Mouse (Mus musculus) monocyte, adult 2 months (primary cell): ENCODE results near the gene Phactr1.

Experiments
- DNase-seq, 2 experiments: peaks; one replicate each; pipeline ENCODE4 v3.0.0; 2022; ENCODE audit warnings: low spot score in 2 of 2, low read depth in 1 of 2

The Phactr1 gene

GRCm38 (mm10) chr13:42957856-42958255, 277.4 kb downstream of the Phactr1 start:
- no peak for DNase-seq

DNA sequence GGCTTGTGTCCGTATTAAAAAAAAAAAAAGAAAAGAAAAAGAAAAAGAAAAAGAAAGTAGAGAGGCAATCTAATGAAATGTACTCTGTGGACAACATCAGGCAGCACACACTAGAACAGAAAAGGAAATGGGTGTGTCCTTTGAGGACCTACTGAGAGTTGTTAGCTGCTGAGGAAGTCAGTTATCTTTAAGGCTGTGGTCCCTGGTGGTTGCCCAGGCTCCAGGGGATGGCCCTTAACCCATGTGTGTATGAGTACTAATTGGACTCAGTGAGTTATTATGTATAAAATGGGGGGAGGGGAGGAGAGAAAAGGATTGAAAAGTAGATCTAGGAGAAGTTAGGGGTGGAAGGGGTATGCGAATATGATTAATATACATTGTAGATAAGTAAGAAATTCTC, 278.4 kb downstream of the Phactr1 start:
- no peak for DNase-seq

DNA sequence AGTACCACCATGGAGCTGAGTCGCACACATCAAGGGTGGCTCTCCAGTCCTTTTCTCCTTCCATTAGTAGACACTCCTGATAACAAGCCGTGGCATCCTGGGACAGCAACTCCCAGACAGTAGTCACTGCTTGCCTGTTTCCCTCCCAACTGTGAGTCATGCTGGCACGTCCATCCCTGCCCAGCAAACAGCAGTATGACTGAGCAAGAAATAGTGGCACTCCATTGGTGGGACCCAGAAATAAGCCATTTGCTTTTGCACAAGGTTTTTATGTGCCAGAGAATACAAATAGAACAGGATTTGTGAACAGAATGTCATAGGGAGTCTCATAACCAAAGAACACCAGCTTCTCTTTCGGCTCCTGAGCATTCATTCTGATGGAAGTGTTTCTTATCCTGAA, 281.1 kb downstream of the Phactr1 start:
- DNase-seq: no peak

DNA sequence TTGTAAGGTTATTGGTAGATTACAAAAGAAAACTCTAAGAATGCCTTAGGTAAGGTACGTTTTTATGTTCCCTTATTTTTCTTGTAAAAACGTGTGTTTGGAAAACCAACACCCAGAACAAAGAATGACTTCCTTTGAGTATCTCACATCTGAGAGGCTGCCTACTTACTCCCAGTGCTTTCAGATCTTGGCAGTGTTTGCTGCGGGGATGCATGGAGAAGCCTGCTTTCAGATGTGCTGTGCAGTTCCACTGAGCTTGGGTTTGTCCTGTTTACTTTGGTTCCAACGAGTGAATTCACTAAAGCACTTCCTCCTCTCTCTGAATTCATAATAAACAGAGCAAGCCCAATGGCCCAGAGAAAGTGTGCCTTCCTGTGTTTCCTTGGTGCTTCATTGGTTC, 288.1 kb downstream of the Phactr1 start:
- DNase-seq: no peak

DNA sequence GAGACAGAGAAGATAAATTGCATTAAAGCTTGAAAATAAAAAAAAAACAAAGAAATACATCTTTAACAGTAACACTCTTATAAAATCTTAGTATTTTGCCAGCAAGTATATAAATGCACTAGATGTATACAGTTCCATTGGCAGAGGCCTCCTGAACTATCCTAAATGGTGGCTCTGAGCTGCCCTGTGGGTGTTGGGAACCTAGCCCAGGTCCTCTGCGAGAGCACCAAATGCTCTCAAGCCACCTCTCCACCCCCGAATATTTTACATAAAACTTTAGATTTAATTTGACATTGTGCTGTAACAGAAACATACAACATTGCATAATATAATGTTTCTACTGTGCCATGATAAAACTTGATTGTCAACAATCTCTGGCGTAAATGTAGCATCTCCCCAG, 293.1 kb downstream of the Phactr1 start:
- no peak for DNase-seq

GRCm38 (mm10) chr13:42973961-42974360, 293.5 kb downstream of the Phactr1 start:
- DNase-seq: no peak

DNA sequence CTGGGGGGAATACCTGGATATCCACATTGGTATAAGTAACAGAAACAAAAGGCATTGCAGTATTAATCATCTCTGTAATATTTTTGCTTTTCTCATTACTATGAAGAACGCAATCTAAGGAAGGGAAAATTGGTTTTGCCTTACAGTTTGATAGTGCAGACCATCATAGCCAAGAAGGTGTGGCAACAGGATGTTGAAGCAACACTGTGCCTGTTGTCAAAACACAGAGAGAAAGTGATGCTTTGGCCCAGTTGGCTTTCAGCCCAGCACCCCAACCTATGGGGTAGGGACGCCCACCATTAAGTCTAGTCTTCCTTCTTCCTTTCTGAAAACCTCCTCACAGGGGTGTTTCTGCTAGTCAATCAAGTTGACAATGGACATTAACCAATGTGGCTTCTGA, 294.1 kb downstream of the Phactr1 start:
- no peak for DNase-seq

GRCm38 (mm10) chr13:42976144-42976543, 295.7 kb downstream of the Phactr1 start:
- DNase-seq: peak in 1 of 2 experiments; percentile 0

DNA sequence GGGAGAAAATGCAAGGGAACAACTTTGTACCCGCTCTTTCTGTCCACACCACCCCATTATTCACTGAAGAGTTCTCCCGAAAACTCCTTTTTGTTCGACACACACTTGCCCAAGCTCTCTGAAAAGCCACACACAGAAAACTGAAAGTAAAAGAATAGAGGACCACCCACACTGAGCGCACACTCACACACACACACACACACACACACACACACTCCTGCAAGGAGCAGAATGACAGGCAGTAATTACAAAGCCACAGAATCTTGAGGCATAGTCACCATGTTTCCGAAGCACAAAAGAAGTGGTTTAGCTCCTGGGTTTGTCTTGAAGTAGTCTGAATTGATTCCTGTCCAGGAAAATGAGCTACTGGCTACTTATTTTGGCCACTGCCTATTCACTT, 296.5 kb downstream of the Phactr1 start:
- no peak for DNase-seq

- DNase-seq: no peak
These were observed 300.2 kb downstream of the Phactr1 start for GRCm38 (mm10) chr13:42980581-42980980.

DNA sequence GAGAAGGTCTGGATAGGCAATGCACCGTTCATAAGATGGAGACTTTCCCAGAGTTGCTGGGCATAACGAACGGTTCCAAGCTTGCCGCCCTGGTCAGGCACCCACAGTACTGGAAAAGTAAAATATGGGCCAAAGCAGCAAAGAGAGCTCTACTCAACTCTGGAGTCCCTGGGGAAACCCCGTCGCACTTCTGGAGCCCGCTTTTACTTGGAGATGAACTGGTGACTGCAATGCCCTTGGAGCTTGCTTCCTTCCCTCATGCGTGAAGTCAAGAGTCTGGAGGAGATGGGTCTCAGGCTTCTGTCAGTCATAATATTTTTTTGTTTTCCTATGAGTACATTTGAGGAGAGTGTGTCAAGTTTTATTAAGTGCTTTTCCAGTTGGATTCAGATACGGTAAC, 302.2 kb downstream of the Phactr1 start:
- DNase-seq: no peak

DNA sequence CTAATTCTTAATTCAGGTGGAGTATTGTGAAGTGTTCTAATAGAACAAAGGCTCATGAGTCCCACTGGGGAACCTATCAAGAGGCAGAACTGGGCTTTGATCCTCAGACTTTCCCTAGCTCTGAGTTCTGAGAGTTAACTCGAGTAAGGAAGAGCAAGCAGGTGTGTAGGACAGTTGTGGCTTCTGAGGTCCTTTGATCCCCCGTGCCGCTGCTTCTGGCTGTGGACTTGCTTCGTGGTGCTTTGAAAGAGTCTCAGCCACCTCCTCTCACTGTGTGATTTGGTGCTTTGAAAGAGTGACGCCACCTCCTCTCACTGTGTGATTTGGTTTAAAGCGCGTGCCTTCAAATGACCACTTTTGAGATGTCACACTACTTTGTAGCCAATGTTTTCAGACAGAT, 305.4 kb downstream of the Phactr1 start:
- no peak for DNase-seq

GRCm38 (mm10) chr13:42987931-42988579, 307.6 kb downstream of the Phactr1 start:
- DNase-seq: no peak

- no peak for DNase-seq
These were observed 309.1 kb downstream of the Phactr1 start for GRCm38 (mm10) chr13:42989481-42989880.

- DNase-seq: no peak
These were observed 309.6 kb downstream of the Phactr1 start for GRCm38 (mm10) chr13:42990051-42990450.

DNA sequence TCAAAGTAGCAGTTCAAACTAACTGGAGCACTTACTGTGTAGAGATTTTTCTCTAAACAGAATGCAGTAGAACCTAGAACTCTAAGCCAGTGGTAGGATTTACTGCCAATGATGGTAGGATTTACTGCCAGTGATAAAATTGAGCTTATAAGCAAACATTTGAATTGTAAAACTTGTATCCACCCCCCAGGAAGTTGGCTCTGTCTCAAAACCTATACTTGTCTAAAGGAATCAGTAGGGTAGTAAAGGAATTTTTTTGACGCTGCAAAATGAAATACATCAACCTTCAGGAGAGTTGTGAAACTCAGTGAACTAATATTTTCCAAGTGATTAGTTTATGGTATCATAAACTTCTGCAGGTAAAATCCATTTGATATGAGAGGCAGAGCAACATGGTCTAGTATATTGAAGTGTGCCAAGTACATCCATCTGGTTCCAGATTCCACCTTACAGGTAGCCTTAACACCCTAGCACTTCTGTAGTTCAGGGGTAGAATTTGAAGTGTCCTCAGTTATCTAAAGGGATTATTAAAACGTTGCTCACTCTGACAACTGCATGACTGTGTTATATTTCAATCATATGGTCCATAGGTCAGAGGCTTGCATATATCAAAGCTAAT, 310.2 kb downstream of the Phactr1 start:
- no peak for DNase-seq

GRCm38 (mm10) chr13:42991164-42991563, 310.7 kb downstream of the Phactr1 start:
- no peak for DNase-seq

- DNase-seq: no peak
These were observed 311.9 kb downstream of the Phactr1 start for GRCm38 (mm10) chr13:42992306-42992705.

GRCm38 (mm10) chr13:42994276-42994675, 313.9 kb downstream of the Phactr1 start:
- no peak for DNase-seq

DNA sequence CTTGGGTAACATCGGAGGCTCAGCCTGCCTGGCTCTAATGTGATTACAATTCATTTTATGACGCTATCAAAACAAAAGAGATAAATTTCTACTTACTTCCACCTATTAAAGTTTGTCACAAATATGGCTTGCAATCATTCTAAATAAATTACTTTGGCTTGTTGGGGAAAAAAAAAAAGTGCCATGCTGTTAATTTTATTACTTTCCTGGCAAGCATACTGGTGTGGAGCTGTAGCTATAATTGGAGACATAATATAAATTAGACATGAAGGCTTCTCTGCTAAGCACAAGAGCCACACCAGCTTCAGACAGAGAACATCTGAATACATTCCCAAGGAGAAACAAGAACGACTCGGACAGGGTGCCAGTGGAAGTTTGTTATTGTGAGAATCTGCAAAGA, 315.8 kb downstream of the Phactr1 start:
- DNase-seq: no peak

DNA sequence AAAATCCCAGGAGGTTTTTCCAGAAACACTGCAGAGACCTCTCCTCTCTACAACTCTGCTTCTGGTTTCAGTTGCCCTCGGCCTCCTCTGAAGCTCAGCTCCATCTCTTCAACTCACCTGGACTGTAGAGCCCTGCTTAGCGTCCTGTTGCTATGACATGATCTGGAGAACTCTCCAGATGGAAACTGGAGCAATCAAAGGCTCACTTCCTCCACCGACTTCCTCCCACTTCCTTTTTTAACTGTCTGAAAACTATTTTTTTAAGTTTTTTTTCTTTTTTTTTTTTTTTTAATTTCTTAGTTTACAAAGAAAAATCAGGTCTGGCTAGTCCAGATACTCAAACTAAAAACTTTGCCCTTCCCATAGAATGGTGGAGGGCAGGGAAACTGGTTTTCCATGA, 318.9 kb downstream of the Phactr1 start:
- DNase-seq: no peak

DNA sequence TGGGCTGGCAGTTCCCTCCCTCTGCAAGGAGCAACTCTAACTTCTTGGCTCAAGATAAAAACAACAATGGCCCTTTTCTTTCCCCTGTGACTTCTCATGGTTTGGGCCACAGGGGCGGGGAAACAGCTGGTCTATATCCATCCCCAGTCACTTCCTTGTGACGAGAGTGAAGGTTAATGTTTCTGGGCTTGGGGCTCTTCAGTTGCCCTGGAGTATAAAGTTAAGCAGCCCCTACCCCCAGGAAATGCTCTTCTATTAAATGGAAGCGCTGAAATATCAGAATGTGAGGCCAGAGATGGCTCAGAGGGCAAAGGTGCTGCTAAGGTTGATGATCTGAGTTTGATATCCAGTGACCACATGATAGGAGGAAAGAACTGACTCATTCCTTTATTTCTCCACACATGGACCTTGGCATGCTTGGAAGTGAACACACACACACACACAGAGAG, 324.7 kb downstream of the Phactr1 start:
- no peak for DNase-seq

DNA sequence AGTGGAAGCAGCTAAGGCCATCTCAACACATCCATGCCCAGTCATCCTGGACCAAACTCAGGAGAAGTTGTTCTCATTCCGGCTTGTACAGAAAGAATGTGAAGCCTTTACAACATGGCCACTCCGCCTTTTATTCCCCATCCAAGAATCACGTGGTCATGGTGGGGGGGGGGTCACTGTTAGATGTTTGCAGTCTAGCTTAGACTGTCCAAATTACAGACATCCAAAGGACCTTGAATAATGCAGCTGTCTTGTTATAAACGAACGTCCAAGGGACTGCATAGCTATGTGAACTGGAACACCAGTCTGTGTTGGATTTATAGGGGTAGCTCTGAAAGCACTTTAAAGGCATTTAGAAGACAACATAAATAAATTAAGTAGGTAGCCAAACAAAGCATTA, 328.0 kb downstream of the Phactr1 start:
- DNase-seq: no peak
